Mouse (Mus musculus) heart, adult 2 months (tissue): ENCODE results near the gene Arnt2. TPM values are rescaled to one million over a fixed set of nuclear protein-coding genes. Genes with fewer than 3 reads are reported as not detected.

Experiments used
- DNase-seq, 2 experiments: peaks; one replicate each; pipeline ENCODE4 v3.0.0; 2021
- H3K27ac ChIP-seq: fragments of 200-600 bp; 2 replicates; pipeline ENCODE4 v1.8.1; 2022
- H3K27me3 ChIP-seq: fragments of 200-500 bp; 2 replicates; pipeline ENCODE4 v1.6.1; 2012; ENCODE audit warnings: mild to moderate bottlenecking, low read length, inconsistent platforms, mixed read lengths; ENCODE audit not compliant: control insufficient read depth, insufficient read depth
- H3K36me3 ChIP-seq: fragments of 200-500 bp; 2 replicates; pipeline ENCODE4 v1.6.1; 2012; ENCODE audit warnings: low read length, inconsistent platforms; ENCODE audit not compliant: control insufficient read depth, insufficient read depth
- H3K4me1 ChIP-seq: fragments of 200-500 bp; 2 replicates; pipeline ENCODE4 v1.6.1; 2011; ENCODE audit warnings: low read length; ENCODE audit not compliant: control insufficient read depth, insufficient read depth
- H3K4me3 ChIP-seq: fragments of 200-600 bp; 2 replicates; pipeline ENCODE4 v1.8.1; 2022
- H3K79me2 ChIP-seq: fragments of 200-500 bp; replicated peaks from 2 replicates; pipeline ENCODE4 v1.6.1; 2012; ENCODE audit warnings: mild to moderate bottlenecking, inconsistent platforms, low read length, moderate library complexity, mixed read lengths; ENCODE audit not compliant: control insufficient read depth, insufficient read depth
- H3K9ac ChIP-seq: fragments of 200-500 bp; 2 replicates; pipeline ENCODE4 v1.6.1; 2012; ENCODE audit warnings: low read depth, mild to moderate bottlenecking, control low read depth, inconsistent platforms, low read length, mixed read lengths
- CTCF ChIP-seq: fragments of 200-600 bp; IDR thresholded peaks from 2 replicates; pipeline ENCODE4 v1.8.1; 2022; ENCODE audit warnings: antibody characterized with exemption, mild to moderate bottlenecking, moderate library complexity
- EP300 ChIP-seq: fragments of 200-500 bp; IDR thresholded peaks from 2 replicates; pipeline ENCODE4 v1.6.1; 2011; ENCODE audit warnings: low read depth, low read length, control low read depth; ENCODE audit not compliant: insufficient read depth
- POLR2A ChIP-seq: fragments of 200-500 bp; IDR thresholded peaks from 2 replicates; pipeline ENCODE4 v1.6.1; 2011; ENCODE audit warnings: mild to moderate bottlenecking, low read depth, low read length, control low read depth; ENCODE audit not compliant: insufficient read depth
- WGBS: fragments of 180-500 bp; shearing (Covaris S2); methylation state at CpG from one replicate; pipeline ENCODE4 v1.1.7; 2018; 5-methylcytosine and 5-hydroxymethylcytosine counted together
- intact Hi-C: fragments of 180-260 bp; cut with DNase I; formaldehyde crosslinking; loops from one replicate; pipeline ENCODE4 v1.15.1; 2025
- polyA plus RNA-seq: library from polyadenylated mRNA; depleted of rRNA; stranded (reverse); fragments of >200 nt; gene quantifications from 2 replicates; pipeline ENCODE4 v1.2.3, GENCODE M21; 2012; rRNA removed
- total RNA-seq, 2 experiments: library from RNA; stranded (reverse); gene quantifications; 2 replicates each; pipeline ENCODE4 v1.2.3; 2021

Gene Arnt2
- total and polyA plus RNA-seq, 3 experiments = 0.34 to 0.91 (median 0.70) TPM

DNA sequence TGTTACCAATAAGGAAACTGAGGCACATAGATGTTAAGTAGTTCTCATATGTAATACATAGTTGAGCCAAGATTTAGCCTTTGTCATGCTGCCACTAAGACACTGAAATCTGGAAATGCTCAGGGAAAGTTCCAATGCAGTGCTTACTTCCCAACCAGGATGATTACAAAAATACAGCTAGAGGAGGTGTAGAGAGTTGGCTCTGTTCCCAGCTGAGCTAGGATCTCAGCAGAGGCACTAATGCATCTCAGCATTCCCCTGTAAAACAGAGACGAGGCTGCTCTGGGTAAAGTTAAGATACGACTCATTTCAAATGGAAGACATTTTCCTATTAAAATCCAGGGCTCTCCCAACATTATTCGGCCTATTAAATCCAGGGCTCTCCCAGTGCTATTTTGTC is 206.0 kb downstream of the Arnt2 start:
- TF ChIP-seq POLR2A (no peak), CTCF (no peak)
- Histone ChIP-seq H3K4me3 (no peak overlapping the region), H3K4me1 (no peaks in the 10 kb centered on the region), H3K79me2 (no peaks in the 10 kb centered on the region), H3K9ac (no peak overlapping the region), H3K36me3 (no peaks in the 10 kb centered on the region), H3K27ac (no peak overlapping the region), H3K27me3 (0 out of 2 replicates have a peak, but pooled peaks cover 2% of the 10 kb centered on the region)
- intact Hi-C loops = no loop called here
- 60% methylated on average over 3 of the region's 3 CpGs for WGBS
- DNase-seq = no peak

DNA sequence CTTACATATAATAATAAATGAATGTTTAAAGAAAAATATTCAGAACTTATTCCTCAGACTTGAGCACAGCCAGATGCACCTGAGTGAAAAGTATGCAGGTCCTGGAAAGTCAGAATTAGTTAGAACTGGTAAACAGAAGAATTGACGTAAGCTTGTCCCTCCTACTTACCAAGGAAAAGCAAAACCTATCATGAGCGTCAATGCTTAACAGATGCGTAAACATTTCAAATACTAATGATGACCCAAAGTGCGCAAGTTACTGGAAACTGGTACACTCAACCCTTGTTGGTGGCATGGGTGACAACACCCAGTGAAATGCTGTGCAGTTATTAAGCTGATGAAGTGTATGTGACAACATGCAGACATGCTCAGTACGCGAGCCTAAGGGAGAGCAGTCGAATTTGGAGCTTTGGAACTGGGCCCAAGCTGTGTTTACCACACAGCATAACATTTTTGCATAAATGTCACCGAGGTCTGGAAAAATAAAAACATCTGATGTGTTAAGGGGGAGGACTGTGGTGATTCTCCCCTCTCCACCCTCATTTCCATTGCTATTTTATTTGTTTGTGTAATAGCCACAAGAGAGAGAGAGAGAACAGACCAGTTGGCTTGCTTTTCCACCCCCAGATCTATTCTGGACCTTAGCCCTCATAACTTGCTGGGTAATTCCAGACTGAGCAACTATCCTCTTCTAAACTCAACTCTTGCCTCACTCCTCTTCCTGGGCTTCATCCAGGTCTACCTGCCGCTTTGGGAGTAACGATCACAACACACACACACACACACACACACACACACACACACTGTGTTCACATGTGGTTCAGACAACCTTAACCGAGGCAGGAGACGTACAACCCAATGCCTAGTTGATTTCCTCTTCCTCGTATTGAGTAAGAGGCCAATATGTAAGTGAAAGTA is 208.6 kb downstream of the Arnt2 start:
- no peaks in the 10 kb centered on the region for H3K79me2 ChIP-seq
- TF ChIP-seq EP300 (no peak), POLR2A (no peak), CTCF (no peak)
- H3K36me3 ChIP-seq = no peaks in the 10 kb centered on the region
- no peak overlapping the region for H3K9ac ChIP-seq
- DNase-seq = no peak
- H3K4me3 ChIP-seq = no peak overlapping the region
- H3K27me3 ChIP-seq = 0 out of 2 replicates have a peak, but pooled peaks cover 2% of the 10 kb centered on the region
- intact Hi-C loops = no loop called here
- WGBS = 75% methylated on average over 13 of the region's 13 CpGs
- H3K27ac ChIP-seq = no peak overlapping the region
- no peaks in the 10 kb centered on the region for H3K4me1 ChIP-seq

- Histone ChIP-seq H3K4me1 (no peaks in the 10 kb centered on the region), H3K9ac (no peak overlapping the region), H3K4me3 (no peak overlapping the region), H3K79me2 (no peaks in the 10 kb centered on the region), H3K36me3 (no peaks in the 10 kb centered on the region), H3K27ac (no peak overlapping the region), H3K27me3 (no peaks in the 10 kb centered on the region)
- TF ChIP-seq POLR2A (no peak), EP300 (no peak), CTCF (no peak)
- DNase-seq = no peak
- 80% methylated on average over 6 of the region's 6 CpGs for WGBS
- intact Hi-C loops = no loop called here
Measured at GRCm38 (mm10) chr7:84197208-84197860, 212.6 kb downstream of the Arnt2 start.

Other genes with a start within 250 kb of the Arnt2 start
- under 1 TPM; 0.10 to 0.25 TPM for gene Gm2115, start 118.8 kb upstream of the Arnt2 start, total RNA-seq
- gene Gm2115, start 118.8 kb upstream of the Arnt2 start, polyA plus RNA-seq = 0.29 and 0.61 TPM in 2 replicates
- 10 to 100 TPM; 23.7 to 33.9 TPM for gene Fah, start 196.5 kb upstream of the Arnt2 start, total RNA-seq
- 59.9 and 60.5 TPM in 2 replicates for gene Fah, start 196.5 kb upstream of the Arnt2 start, polyA plus RNA-seq